Mouse (Mus musculus) limb, embryonic 13.5 days (tissue): ENCODE results near the gene Setd1a. TPM values are rescaled to one million over a fixed set of nuclear protein-coding genes. Genes with fewer than 3 reads are reported as not detected.
"Not testable (repeated sequence)": the region's sequence is repeated elsewhere in the genome, so short reads cannot be mapped to it uniquely, and the experiment has no call there.

Experiments used
- ATAC-seq: fragments of 200-750 bp; cut with Nextera tagmentation; 2 replicates; pipeline ENCODE4 v1.8.0; 2017; ENCODE audit warnings: low read depth, moderate number of reproducible peaks, moderate TSS enrichment; ENCODE audit not compliant: low FRiP score
- H3K27ac ChIP-seq: fragments of 300-500 bp; sonication (generic); 2 replicates; pipeline ENCODE4 v1.5.1; 2015; ENCODE audit warnings: inconsistent platforms, mild to moderate bottlenecking, moderate library complexity
- H3K27me3 ChIP-seq: fragments of 300-500 bp; sonication (generic); 2 replicates; pipeline ENCODE4 v1.6.1; 2015; ENCODE audit warnings: mild to moderate bottlenecking, inconsistent platforms
- H3K36me3 ChIP-seq: fragments of 300-500 bp; sonication (generic); 2 replicates; pipeline ENCODE4 v1.6.1; 2015; ENCODE audit warnings: inconsistent platforms, mild to moderate bottlenecking, moderate library complexity
- H3K4me1 ChIP-seq: fragments of 300-500 bp; sonication (generic); 2 replicates; pipeline ENCODE4 v1.6.1; 2015; ENCODE audit warnings: inconsistent platforms
- H3K4me2 ChIP-seq: fragments of 300-500 bp; sonication (generic); replicated peaks from 2 replicates; pipeline ENCODE4 v1.6.1; 2015; ENCODE audit warnings: inconsistent platforms, mild to moderate bottlenecking, moderate library complexity
- H3K4me3 ChIP-seq: fragments of 300-500 bp; sonication (generic); 2 replicates; pipeline ENCODE4 v1.5.1; 2015; ENCODE audit warnings: moderate library complexity, mild to moderate bottlenecking, inconsistent platforms
- H3K9ac ChIP-seq: fragments of 300-500 bp; sonication (generic); 2 replicates; pipeline ENCODE4 v1.6.1; 2015; ENCODE audit warnings: mild to moderate bottlenecking, inconsistent platforms
- H3K9me3 ChIP-seq: fragments of 300-500 bp; sonication (generic); 2 replicates; pipeline ENCODE4 v1.6.1; 2016; ENCODE audit warnings: inconsistent platforms
- WGBS: fragments of 180-500 bp; shearing (Covaris S2); methylation state at CpG from one replicate; pipeline ENCODE4 v1.1.7; 2015; 5-methylcytosine and 5-hydroxymethylcytosine counted together
- polyA plus RNA-seq: library from polyadenylated mRNA; unstranded; fragments of >200 nt; fragmentation: Nextera tagmentation; extraction: Ambion mirVana; gene quantifications from 2 replicates; pipeline ENCODE4 v1.2.1, GENCODE M21; 2015

Gene Setd1a
- polyA plus RNA-seq, 1 experiment from 2014 or later = 30.8 TPM

- peaks cover 17% of the 10 kb centered on the region for H3K4me1 ChIP-seq
- no peak overlapping the region for H3K4me2 ChIP-seq
- ATAC-seq = no peak
- H3K4me3 ChIP-seq = no peak overlapping the region
- WGBS = 93% methylated on average over 19 of the region's 19 CpGs
- H3K36me3 ChIP-seq = peaks cover 54% of the 10 kb centered on the region
- H3K9me3 ChIP-seq = no peaks in the 10 kb centered on the region
- peak overlapping the region; percentile 13; the same call in 1 of the 2 replicates for H3K9ac ChIP-seq
- H3K27ac ChIP-seq = peak overlapping the region; percentile 73; the same call in 1 of the 2 replicates
- H3K27me3 ChIP-seq = no peaks in the 10 kb centered on the region
Observed at GRCm38 (mm10) chr7:127767671-127768345, 8.7 kb upstream of the Setd1a start.

- H3K27me3 ChIP-seq = no peaks in the 10 kb centered on the region
- 51% methylated on average over 13 of the region's 13 CpGs for WGBS
- peaks cover 51% of the 10 kb centered on the region for H3K36me3 ChIP-seq
- H3K9ac ChIP-seq = no peak overlapping the region
- ATAC-seq = peak; percentile 1; the same call in 1 of the 2 replicates
- no peak overlapping the region for H3K4me3 ChIP-seq
- peak overlapping the region; percentile 73 for H3K27ac ChIP-seq
- peaks cover 17% of the 10 kb centered on the region for H3K4me1 ChIP-seq
- H3K4me2 ChIP-seq = peak overlapping the region; percentile 91
- no peaks in the 10 kb centered on the region for H3K9me3 ChIP-seq
Observed at GRCm38 (mm10) chr7:127768346-127768996, 8.0 kb upstream of the Setd1a start.

- Histone ChIP-seq H3K4me1 (peaks cover 22% of the 10 kb centered on the region), H3K9me3 (no peaks in the 10 kb centered on the region), H3K36me3 (peaks cover 49% of the 10 kb centered on the region), H3K27me3 (no peaks in the 10 kb centered on the region), H3K4me2 (peak overlapping the region; percentile 91), H3K27ac (peak overlapping the region; percentile 95), H3K4me3 (peak overlapping the region; percentile 73), H3K9ac (peak overlapping the region; percentile 92)
- peak; percentile 90 for ATAC-seq
- WGBS = under 1% methylated on average over 16 of the region's 16 CpGs
Observed at GRCm38 (mm10) chr7:127768997-127769593, 7.4 kb upstream of the Setd1a start.

- H3K4me1 ChIP-seq = peaks cover 24% of the 10 kb centered on the region
- WGBS = under 1% methylated on average over 24 of the region's 24 CpGs
- H3K4me2 ChIP-seq = peak within 1 kb of the TSS; percentile 91
- H3K36me3 ChIP-seq = peaks cover 44% of the 10 kb centered on the region
- peak within 1 kb of the TSS; percentile 95 for H3K27ac ChIP-seq
- peak within 1 kb of the TSS; percentile 92 for H3K9ac ChIP-seq
- no peaks in the 10 kb centered on the region for H3K9me3 ChIP-seq
- no peaks in the 10 kb centered on the region for H3K27me3 ChIP-seq
- peak within 1 kb of the TSS; percentile 73 for H3K4me3 ChIP-seq
- peak; percentile 75 for ATAC-seq
Observed at GRCm38 (mm10) chr7:127769651-127770038, 6.8 kb upstream of the Setd1a start, which contains the start of gene Orai3. Orai3 (plus strand) TSS chr7:127769815.

- peak; percentile 22 for ATAC-seq
- Histone ChIP-seq H3K4me1 (peaks cover 25% of the 10 kb centered on the region), H3K27me3 (no peaks in the 10 kb centered on the region), H3K27ac (peak overlapping the region; percentile 95), H3K9ac (peak overlapping the region; percentile 92), H3K4me3 (peak overlapping the region; percentile 73), H3K4me2 (peak overlapping the region; percentile 91), H3K9me3 (no peaks in the 10 kb centered on the region), H3K36me3 (peaks cover 37% of the 10 kb centered on the region)
- WGBS = under 1% methylated on average over 27 of the region's 27 CpGs
Observed at GRCm38 (mm10) chr7:127770039-127770905, 6.2 kb upstream of the Setd1a start.

- no peak for ATAC-seq
- peak overlapping the region; percentile 92; the same call in 1 of the 2 replicates for H3K9ac ChIP-seq
- peak overlapping the region; percentile 73; the same call in 1 of the 2 replicates for H3K4me3 ChIP-seq
- H3K27me3 ChIP-seq = no peaks in the 10 kb centered on the region
- WGBS = 74% methylated on average over 5 of the region's 5 CpGs
- H3K4me1 ChIP-seq = peaks cover 32% of the 10 kb centered on the region
- H3K27ac ChIP-seq = peak overlapping the region; percentile 95; the same call in 1 of the 2 replicates
- H3K36me3 ChIP-seq = peaks cover 27% of the 10 kb centered on the region
- peak overlapping the region; percentile 91 for H3K4me2 ChIP-seq
- H3K9me3 ChIP-seq = no peaks in the 10 kb centered on the region
Observed at GRCm38 (mm10) chr7:127771262-127771661, 5.2 kb upstream of the Setd1a start.

- WGBS = 77% methylated on average over 3 of the region's 3 CpGs
- ATAC-seq = no peak
- no peak overlapping the region for H3K27ac ChIP-seq
Observed at GRCm38 (mm10) chr7:127772080-127772479, 4.4 kb upstream of the Setd1a start.

GRCm38 (mm10) chr7:127772557-127772956, 3.9 kb upstream of the Setd1a start:
- Histone ChIP-seq H3K4me2 (no peak overlapping the region), H3K27me3 (no peaks in the 10 kb centered on the region), H3K36me3 (peaks cover 14% of the 10 kb centered on the region), H3K9ac (no peak overlapping the region), H3K27ac (no peak overlapping the region), H3K4me3 (no peak overlapping the region), H3K4me1 (peaks cover 32% of the 10 kb centered on the region), H3K9me3 (no peaks in the 10 kb centered on the region)
- 86% methylated on average over 1 of the region's 1 CpGs for WGBS
- no peak for ATAC-seq

More at GRCm38 (mm10) chr7:127772080-127772479, 4.4 kb upstream of the Setd1a start:
- Histone ChIP-seq H3K9me3 (no peaks in the 10 kb centered on the region), H3K4me1 (peaks cover 32% of the 10 kb centered on the region), H3K36me3 (peaks cover 19% of the 10 kb centered on the region), H3K4me2 (no peak overlapping the region), H3K27me3 (no peaks in the 10 kb centered on the region), H3K4me3 (no peak overlapping the region), H3K9ac (no peak overlapping the region)

- H3K27ac ChIP-seq = no peak overlapping the region
- 0 out of 2 replicates have a peak overlapping the region, but pooled peaks have one; percentile 2 for H3K9ac ChIP-seq
- WGBS = 40% methylated on average over 9 of the region's 9 CpGs
- peaks cover 36% of the 10 kb centered on the region for H3K4me1 ChIP-seq
- H3K9me3 ChIP-seq = no peaks in the 10 kb centered on the region
- H3K4me2 ChIP-seq = no peak overlapping the region
- H3K36me3 ChIP-seq = peaks cover 10% of the 10 kb centered on the region; the same call in 1 of the 2 replicates
- no peaks in the 10 kb centered on the region for H3K27me3 ChIP-seq
- H3K4me3 ChIP-seq = no peak overlapping the region
- no peak for ATAC-seq
Observed at GRCm38 (mm10) chr7:127773664-127774384, 2.6 kb upstream of the Setd1a start.

GRCm38 (mm10) chr7:127775837-127776236, 633 bp upstream of the Setd1a start:
- H3K4me1 ChIP-seq = peaks cover 34% of the 10 kb centered on the region
- H3K27ac ChIP-seq = peak overlapping the region; percentile 97
- H3K9me3 ChIP-seq, ATAC-seq, H3K27me3 ChIP-seq: not testable (repeated sequence)
- 74% methylated on average over 7 of the region's 7 CpGs for WGBS
- peak overlapping the region; percentile 74 for H3K4me3 ChIP-seq
- H3K9ac ChIP-seq = peak overlapping the region; percentile 92
- peaks cover 30% of the 10 kb centered on the region for H3K36me3 ChIP-seq
- H3K4me2 ChIP-seq = peak overlapping the region; percentile 81
